Mouse (Mus musculus) midbrain, embryonic 16.5 days (tissue): ENCODE results near the gene Ifne. TPM values are rescaled to one million over a fixed set of nuclear protein-coding genes. Genes with fewer than 3 reads are reported as not detected.

Source experiments
- ATAC-seq: fragments of 200-750 bp; cut with Nextera tagmentation; 2 replicates; pipeline ENCODE4 v1.8.0; 2017; ENCODE audit warnings: moderate TSS enrichment
- H3K27ac ChIP-seq: fragments of 300-500 bp; sonication (generic); 2 replicates; pipeline ENCODE4 v1.5.1; 2014; ENCODE audit warnings: mild to moderate bottlenecking, low read length, mixed read lengths
- H3K27me3 ChIP-seq: fragments of 300-500 bp; sonication (generic); 2 replicates; pipeline ENCODE4 v1.6.1; 2014; ENCODE audit warnings: low read depth, low read length, mixed read lengths; ENCODE audit not compliant: control insufficient read depth, insufficient read depth
- H3K36me3 ChIP-seq: fragments of 300-500 bp; sonication (generic); 2 replicates; pipeline ENCODE4 v1.6.1; 2014; ENCODE audit warnings: mild to moderate bottlenecking, low read length, moderate library complexity, mixed read lengths; ENCODE audit not compliant: control insufficient read depth, insufficient read depth
- H3K4me1 ChIP-seq: fragments of 300-500 bp; sonication (generic); 2 replicates; pipeline ENCODE4 v1.6.1; 2014; ENCODE audit warnings: mild to moderate bottlenecking, low read length, mixed read lengths; ENCODE audit not compliant: control insufficient read depth, insufficient read depth
- H3K4me2 ChIP-seq: fragments of 300-500 bp; sonication (generic); 2 replicates; pipeline ENCODE4 v1.6.1; 2014; ENCODE audit warnings: mild to moderate bottlenecking, low read length, mixed read lengths
- H3K4me3 ChIP-seq: fragments of 300-500 bp; sonication (generic); 2 replicates; pipeline ENCODE4 v1.5.1; 2014; ENCODE audit warnings: low read depth, mild to moderate bottlenecking, low read length, moderate library complexity, mixed read lengths
- H3K9ac ChIP-seq: fragments of 300-500 bp; sonication (generic); 2 replicates; pipeline ENCODE4 v1.6.1; 2014; ENCODE audit warnings: low read depth, low read length, mixed read lengths
- H3K9me3 ChIP-seq: fragments of 300-500 bp; sonication (generic); replicated peaks from 2 replicates; pipeline ENCODE4 v1.6.1; 2014; ENCODE audit warnings: mild to moderate bottlenecking, low read length, mixed read lengths; ENCODE audit not compliant: control insufficient read depth, poor library complexity, severe bottlenecking
- WGBS: fragments of 180-500 bp; shearing (Covaris S2); extraction: QIAGEN DNeasy Blood & Tissue Kit; methylation state at CpG from one replicate; pipeline ENCODE4 v1.1.7; 2014; 5-methylcytosine and 5-hydroxymethylcytosine counted together
- polyA plus RNA-seq: library from polyadenylated mRNA; unstranded; fragments of >200 nt; fragmentation: Nextera tagmentation; extraction: Ambion mirVana; gene quantifications from 2 replicates; pipeline ENCODE4 v1.2.1, GENCODE M21; 2015

Gene Ifne
- polyA plus RNA-seq, 1 experiment from 2014 or later, result not detected

DNA sequence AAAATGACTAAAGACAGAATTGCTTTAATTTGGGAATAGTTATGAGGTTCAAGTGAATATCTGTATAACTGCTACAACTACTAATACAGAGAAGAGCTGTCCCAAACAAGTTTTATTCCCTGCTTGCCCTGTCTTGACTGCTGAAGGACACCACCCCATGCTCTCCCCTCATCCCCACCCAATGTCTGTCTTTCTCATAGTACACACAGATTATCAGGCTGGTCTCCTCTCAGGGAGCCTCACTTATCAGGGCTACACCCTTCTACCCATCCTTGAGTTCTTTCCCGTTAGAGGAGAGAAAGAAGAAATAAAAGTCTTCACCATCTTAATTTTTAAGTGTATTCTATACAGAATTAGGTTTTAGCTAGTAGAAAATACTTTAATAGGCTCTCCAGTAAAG, 34.0 kb upstream of the Ifne start:
- H3K9me3 ChIP-seq, result no peaks in the 10 kb centered on the region
- no peak overlapping the region for H3K9ac ChIP-seq
- no peak for ATAC-seq
- 85% methylated on average over 1 of the region's 1 CpGs for WGBS
- no peaks in the 10 kb centered on the region for H3K36me3 ChIP-seq
- H3K4me2 ChIP-seq, result no peak overlapping the region
- H3K4me1 ChIP-seq, result no peaks in the 10 kb centered on the region
- no peaks in the 10 kb centered on the region for H3K27me3 ChIP-seq
- H3K4me3 ChIP-seq, result no peak overlapping the region
- no peak overlapping the region for H3K27ac ChIP-seq

DNA sequence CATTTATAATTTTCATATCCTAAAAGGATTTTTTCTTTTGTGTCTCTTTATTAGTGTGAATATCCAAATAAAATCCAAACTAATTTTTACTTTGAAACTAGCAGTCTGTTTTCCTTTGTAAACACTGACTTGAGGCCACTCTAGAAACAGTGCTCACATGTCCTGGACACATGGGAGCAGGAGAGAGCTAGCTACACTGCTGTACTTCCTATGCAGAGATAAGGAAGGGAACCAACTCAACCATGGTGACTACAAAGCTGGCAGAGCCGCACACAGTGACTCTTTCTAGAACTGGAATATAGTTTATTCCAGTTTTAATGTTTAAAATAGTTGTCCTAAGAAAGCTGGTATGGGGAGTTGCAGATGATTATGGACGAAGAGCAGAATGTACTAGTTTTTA, 32.9 kb upstream of the Ifne start:
- H3K4me1 ChIP-seq, result no peaks in the 10 kb centered on the region
- H3K4me2 ChIP-seq, result no peak overlapping the region
- ATAC-seq, result no peak
- no peaks in the 10 kb centered on the region for H3K36me3 ChIP-seq
- H3K4me3 ChIP-seq, result no peak overlapping the region
- H3K27ac ChIP-seq, result no peak overlapping the region
- no peaks in the 10 kb centered on the region for H3K9me3 ChIP-seq
- WGBS, result 86% methylated on average over 2 of the region's 2 CpGs
- H3K9ac ChIP-seq, result no peak overlapping the region
- no peaks in the 10 kb centered on the region for H3K27me3 ChIP-seq

DNA sequence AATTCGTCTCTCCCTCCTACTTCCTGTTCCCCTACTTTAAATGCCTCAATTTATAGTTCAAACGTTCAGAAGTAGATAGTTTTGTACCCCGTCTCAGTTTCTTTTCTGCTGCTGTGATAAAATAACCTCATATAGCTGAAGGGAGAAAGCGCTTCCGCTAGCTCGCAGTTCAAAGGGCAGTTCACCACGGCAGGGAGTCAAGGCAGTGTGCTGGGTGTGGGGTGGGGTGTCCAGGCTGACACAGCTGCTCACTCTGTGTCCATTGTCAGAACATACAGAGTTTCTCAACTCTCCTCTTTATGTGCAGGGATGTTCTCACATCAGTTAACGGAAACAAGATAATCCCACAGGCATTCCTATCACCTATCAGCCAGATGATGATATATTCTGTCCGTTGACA, 32.2 kb upstream of the Ifne start:
- Histone ChIP-seq H3K27me3 (no peaks in the 10 kb centered on the region), H3K36me3 (no peaks in the 10 kb centered on the region), H3K4me1 (no peaks in the 10 kb centered on the region), H3K27ac (no peak overlapping the region), H3K9me3 (no peaks in the 10 kb centered on the region), H3K4me3 (no peak overlapping the region), H3K9ac (no peak overlapping the region), H3K4me2 (no peak overlapping the region)
- 72% methylated on average over 9 of the region's 9 CpGs for WGBS
- no peak for ATAC-seq

DNA sequence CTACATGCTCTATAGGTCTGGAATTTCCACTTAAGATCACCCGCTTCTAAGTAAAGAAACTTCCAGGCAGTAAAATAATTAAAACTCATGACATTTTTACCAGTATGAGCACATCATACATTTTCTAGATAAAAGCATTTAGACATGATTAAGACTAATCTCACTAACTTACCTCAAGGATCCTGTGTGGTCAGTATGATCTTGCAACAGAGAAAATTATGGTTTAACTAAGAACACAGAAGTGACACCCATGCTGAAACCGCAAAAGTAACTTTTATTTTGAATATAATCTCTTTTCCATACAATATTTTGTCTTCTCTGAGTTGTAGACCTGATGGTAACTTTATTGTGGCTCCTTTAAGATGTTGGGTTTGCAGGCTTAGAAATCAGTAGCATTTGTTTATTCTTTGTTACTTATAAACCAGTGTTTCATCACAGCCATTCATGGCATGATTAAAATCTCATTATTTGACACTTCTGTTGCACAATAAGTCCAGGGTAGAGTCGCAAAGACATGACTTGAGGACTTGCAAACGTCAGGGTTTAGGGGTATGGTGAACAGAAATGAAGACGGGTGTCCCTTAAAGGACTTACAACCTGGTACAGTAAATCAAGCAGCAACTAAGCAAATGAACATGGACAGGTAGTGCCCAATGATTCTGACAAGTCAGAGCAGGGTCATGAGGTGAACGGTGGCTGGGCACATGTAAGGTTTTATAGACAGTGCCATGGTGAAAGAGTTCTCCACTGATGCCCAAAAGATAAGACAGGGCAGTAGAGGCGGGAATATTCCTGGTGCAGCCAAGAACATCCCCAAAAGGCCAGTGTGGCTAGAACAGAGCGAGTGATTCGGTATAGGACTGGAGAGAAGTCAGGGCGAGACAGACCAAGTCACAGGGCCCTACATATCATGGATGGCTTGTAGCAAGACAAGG, 29.9 kb upstream of the Ifne start:
- Histone ChIP-seq H3K4me3 (no peak overlapping the region), H3K27ac (no peak overlapping the region), H3K9me3 (no peaks in the 10 kb centered on the region), H3K36me3 (no peaks in the 10 kb centered on the region), H3K9ac (no peak overlapping the region), H3K4me2 (no peak overlapping the region), H3K27me3 (no peaks in the 10 kb centered on the region), H3K4me1 (no peaks in the 10 kb centered on the region)
- WGBS, result 93% methylated on average over 10 of the region's 10 CpGs
- no peak for ATAC-seq

DNA sequence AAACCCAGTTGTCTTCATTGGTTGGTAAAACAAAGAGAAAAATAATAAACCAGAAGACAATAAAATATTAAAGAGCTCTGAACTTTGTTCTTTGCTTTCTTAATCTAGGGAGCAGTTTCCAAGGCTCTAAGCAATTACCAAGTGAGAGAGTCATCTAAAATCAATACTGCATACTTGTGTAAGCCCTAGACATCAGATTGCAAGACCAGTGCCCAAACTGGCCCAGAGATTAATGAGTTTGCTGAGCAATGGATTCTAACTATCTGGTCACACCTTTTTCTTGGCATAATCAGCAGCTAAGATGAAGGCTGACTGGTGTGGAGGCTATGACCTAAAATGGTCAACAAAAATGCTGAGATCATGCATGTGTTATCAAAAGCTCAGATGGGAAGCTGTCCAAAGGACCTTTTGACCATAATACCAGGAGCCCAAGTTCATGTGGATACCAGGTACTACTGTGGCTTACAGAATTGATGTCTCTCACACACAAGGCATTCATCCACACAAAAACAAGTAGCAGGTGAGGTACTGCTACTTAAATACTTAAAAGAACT, 13.3 kb upstream of the Ifne start:
- no peaks in the 10 kb centered on the region for H3K4me1 ChIP-seq
- H3K9me3 ChIP-seq, result no peaks in the 10 kb centered on the region
- no peak overlapping the region for H3K4me2 ChIP-seq
- H3K4me3 ChIP-seq, result no peak overlapping the region
- H3K9ac ChIP-seq, result no peak overlapping the region
- H3K36me3 ChIP-seq, result no peaks in the 10 kb centered on the region
- no peak for ATAC-seq
- no peaks in the 10 kb centered on the region for H3K27me3 ChIP-seq
- H3K27ac ChIP-seq, result no peak overlapping the region

DNA sequence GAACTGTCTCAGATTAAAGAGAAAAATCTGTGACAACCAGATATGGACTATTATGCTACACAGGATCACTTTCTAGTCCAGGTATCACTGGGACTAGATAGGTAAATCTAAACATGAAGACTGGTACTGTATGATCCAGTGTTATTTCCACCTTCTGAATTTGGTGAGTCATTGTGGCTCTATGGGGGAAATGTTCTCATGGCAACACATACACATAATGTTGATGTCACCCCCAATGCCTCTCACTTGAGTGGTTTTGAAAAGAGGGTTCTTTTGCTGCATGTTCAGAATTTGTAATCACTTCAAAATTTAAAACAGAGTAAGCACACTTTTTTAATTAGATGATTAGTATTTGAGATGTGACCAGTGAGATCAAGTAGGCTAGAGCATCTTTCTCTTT, 8.2 kb upstream of the Ifne start:
- no peaks in the 10 kb centered on the region for H3K4me1 ChIP-seq
- no peaks in the 10 kb centered on the region for H3K9me3 ChIP-seq
- H3K36me3 ChIP-seq, result no peaks in the 10 kb centered on the region
- H3K27me3 ChIP-seq, result no peaks in the 10 kb centered on the region
- no peak for ATAC-seq
- no peak overlapping the region for H3K9ac ChIP-seq
- H3K4me2 ChIP-seq, result no peak overlapping the region
- H3K4me3 ChIP-seq, result no peak overlapping the region
- no peak overlapping the region for H3K27ac ChIP-seq

DNA sequence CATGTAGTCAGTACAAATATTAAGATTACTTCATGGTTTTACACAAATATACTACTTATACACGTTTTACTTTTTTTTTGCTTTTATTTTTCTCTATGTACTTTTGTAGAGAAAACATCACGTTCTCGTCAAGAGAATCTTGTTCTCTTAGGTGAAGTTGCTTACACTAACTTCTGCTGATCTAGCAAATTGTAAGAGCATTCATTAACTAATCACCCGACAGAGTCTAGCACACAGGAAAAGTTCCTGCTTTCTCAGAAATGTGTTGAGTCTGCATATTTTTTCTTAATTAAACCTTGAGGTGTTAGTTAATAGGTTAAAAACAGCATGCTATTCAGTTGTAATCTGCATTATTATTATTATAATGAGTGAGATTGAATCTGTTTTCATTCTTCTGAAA, 1.2 kb downstream of the Ifne start:
- WGBS, result 79% methylated on average over 4 of the region's 4 CpGs
- H3K36me3 ChIP-seq, result no peaks in the 10 kb centered on the region

DNA sequence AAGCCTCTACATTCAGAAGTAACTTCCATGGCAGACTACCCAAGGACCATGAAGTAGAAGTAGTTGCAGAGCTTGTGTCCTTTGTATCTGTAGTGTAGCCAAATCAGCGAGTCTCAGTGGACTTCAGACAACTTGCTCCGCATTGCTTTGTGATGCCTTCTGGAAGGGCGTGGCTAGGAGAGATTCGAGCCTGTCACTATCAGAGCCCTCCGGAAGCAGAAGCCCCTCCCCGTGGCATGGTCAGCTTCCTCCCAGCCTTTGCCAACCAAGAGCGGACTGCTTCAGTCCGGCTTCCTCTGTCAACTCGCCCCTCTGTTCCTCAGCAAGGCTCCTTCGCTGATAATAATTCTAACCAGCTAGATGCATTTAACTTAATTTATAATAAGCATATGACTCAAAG, 1.8 kb downstream of the Ifne start:
- H3K4me2 ChIP-seq, result no peak overlapping the region
- 53% methylated on average over 10 of the region's 10 CpGs for WGBS
- H3K36me3 ChIP-seq, result no peaks in the 10 kb centered on the region
- H3K9me3 ChIP-seq, result no peaks in the 10 kb centered on the region
- no peaks in the 10 kb centered on the region for H3K27me3 ChIP-seq
- no peak for ATAC-seq
- no peak overlapping the region for H3K4me3 ChIP-seq
- no peak overlapping the region for H3K27ac ChIP-seq
- no peaks in the 10 kb centered on the region for H3K4me1 ChIP-seq
- H3K9ac ChIP-seq, result no peak overlapping the region

More for the DNA sequence above, 1.2 kb downstream of the Ifne start:
- no peak for ATAC-seq
- H3K27me3 ChIP-seq, result no peaks in the 10 kb centered on the region
- no peak overlapping the region for H3K4me3 ChIP-seq
- H3K9ac ChIP-seq, result no peak overlapping the region
- no peak overlapping the region for H3K27ac ChIP-seq
- no peaks in the 10 kb centered on the region for H3K4me1 ChIP-seq
- H3K4me2 ChIP-seq, result no peak overlapping the region
- no peaks in the 10 kb centered on the region for H3K9me3 ChIP-seq

DNA sequence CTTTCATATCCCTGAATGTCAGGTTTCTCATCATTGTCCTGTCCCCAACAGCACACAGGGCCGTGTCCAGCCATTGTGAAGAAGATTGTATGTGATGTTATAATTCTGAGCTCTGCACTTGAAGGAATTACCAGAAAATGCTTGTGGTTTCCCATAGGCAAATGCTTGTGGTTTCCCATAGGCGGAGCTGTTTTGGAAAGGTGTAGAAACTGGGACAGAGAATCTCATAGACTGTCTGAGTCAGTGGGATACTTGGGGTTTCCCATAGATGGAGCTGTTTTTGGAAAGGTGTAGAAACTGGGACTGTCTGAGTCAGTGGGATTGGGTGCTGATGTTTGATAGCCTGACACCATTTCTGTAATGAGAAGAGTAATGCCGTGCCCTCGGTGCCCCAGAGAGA, 3.5 kb downstream of the Ifne start:
- no peak overlapping the region for H3K9ac ChIP-seq
- H3K27ac ChIP-seq, result no peak overlapping the region
- no peak overlapping the region for H3K4me2 ChIP-seq
- H3K4me3 ChIP-seq, result no peak overlapping the region
- no peaks in the 10 kb centered on the region for H3K4me1 ChIP-seq
- no peak for ATAC-seq
- no peaks in the 10 kb centered on the region for H3K36me3 ChIP-seq
- no peaks in the 10 kb centered on the region; the same call in 1 of the 2 replicates for H3K27me3 ChIP-seq
- 81% methylated on average over 4 of the region's 4 CpGs for WGBS
- H3K9me3 ChIP-seq, result no peaks in the 10 kb centered on the region
